Mouse (Mus musculus) olfactory bulb, adult 2 months (tissue): ENCODE data around the gene Tac2.

Experiments used
- CTCF ChIP-seq: fragments of 200-500 bp; IDR thresholded peaks from 2 replicates; pipeline ENCODE4 v1.5.1; 2012; ENCODE audit warnings: low read depth, mild to moderate bottlenecking, low read length, moderate library complexity; ENCODE audit not compliant: insufficient read depth
- POLR2A ChIP-seq: fragments of 200-500 bp; IDR thresholded peaks from 2 replicates; pipeline ENCODE4 v1.6.1; 2012; ENCODE audit warnings: mild to moderate bottlenecking, low read depth, low read length, moderate library complexity; ENCODE audit not compliant: insufficient read depth

DNA sequence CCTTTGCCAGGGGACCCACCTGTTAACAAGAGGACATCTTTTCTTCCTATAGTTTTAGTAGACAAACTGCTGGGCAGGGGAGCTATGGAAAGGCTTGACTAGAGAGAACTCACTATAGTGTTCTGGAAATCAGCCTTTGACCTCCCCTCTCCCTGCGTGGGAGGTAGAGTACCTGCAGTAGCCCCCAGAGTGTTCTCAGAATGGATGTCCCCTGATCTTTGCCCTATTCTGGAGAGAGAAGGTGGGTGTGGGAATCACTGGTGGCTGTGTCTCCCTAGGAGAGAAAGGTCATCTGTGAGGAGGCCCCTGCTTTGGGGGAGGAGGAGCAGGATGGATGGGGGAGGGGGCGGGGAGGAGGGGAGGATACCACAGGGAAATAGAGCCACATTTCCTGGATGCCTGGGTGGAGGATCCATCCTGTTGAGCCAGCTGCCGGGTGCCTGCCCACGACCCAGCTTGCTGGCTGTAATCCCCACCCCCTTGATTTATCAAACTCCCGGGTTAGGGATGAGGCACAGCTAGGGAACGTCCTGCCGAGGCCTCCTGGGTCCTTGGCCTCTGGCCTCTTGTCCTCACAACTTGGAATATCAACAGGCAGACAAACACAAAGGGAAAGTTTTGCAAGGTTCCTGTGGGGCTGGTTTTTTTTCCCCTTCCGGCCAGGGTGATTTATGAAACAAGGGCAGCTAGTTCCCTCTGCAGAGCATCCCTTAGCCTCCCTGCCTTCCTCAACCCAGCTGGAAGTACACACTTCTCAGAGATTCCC, 24.8 kb downstream of the Tac2 start:
- TF ChIP-seq CTCF: no peak
- TF ChIP-seq POLR2A: no peak
